23 mouse cellular contexts compared by ENCODE assay signal in genomic region chr2:103610831-103611535, GRCm38 (mm10). TPM values are rescaled to one million over a fixed set of nuclear protein-coding genes. Genes with fewer than 3 reads are reported as not detected.
A peak's percentile ranks its signal among the peaks of the same experiment; 100 is the strongest.
DNase-seq lines count a peak whose midpoint lies in the region; ATAC-seq lines count a peak whose summit lies in the region.
"Had no signal": no experiment of that assay in that cellular context is flagged by ENCODE, and none has a peak within 500 bp of the region (broad histone marks: within the 10 kb centered on the region; RNA-seq: fewer than 3 reads in every experiment).

No protein-coding gene starts in this region.

- H3K27me3 ChIP-seq in hindbrain, embryonic 13.5 days: no peaks in the 10 kb centered on the region
- H3K27me3 ChIP-seq in hindbrain, embryonic 10.5 days (ENCODE audit: insufficient read depth, poor library complexity, severe bottlenecking): no peaks in the 10 kb centered on the region
- no peaks in the 10 kb centered on the region for H3K27me3 ChIP-seq in hindbrain, embryonic 16.5 days (replicated peaks; ENCODE audit: control insufficient read depth, insufficient read depth, low read length)
- H3K27me3 ChIP-seq: embryonic facial prominence, embryonic 12.5 days; lung, embryonic 15.5 days; midbrain, embryonic 12.5 days; Patski had no signal

- no peaks in the 10 kb centered on the region for H3K9me3 ChIP-seq in hindbrain, embryonic 13.5 days
- no peaks in the 10 kb centered on the region for H3K9me3 ChIP-seq in hindbrain, embryonic 10.5 days
- H3K9me3 ChIP-seq in hindbrain, embryonic 16.5 days (ENCODE audit: control insufficient read depth, low read length): no peaks in the 10 kb centered on the region
- H3K9me3 ChIP-seq: embryonic facial prominence, embryonic 12.5 days; heart, embryonic 10.5 days; lung, embryonic 15.5 days; midbrain, embryonic 12.5 days had no signal

- peak; percentile 8 for DNase-seq in cerebellum, adult 9-11 months
- no peak for DNase-seq in cerebellum, adult 11-12 months
- DNase-seq in hindbrain, embryonic 10.5 days (ENCODE audit: low spot score): no peak
- peak; percentile 28 for DNase-seq in Muller cell, postnatal 12 days (ENCODE audit: inconsistent ontology term)
- DNase-seq in adrenal gland, adult 2 months: no peak
- no peak for DNase-seq in spleen, postnatal 36 days (ENCODE audit: low spot score in 2 of 2)
- DNase-seq: adrenal gland, postnatal 10 days; cerebellum, adult 11 months; heart, postnatal 10 days; kidney, adult 18-20 months; kidney, postnatal 10 days; right cerebral cortex, adult 18-20 months; spleen, adult 18-20 months; thymus, adult 2 months had no signal

- H3K9ac ChIP-seq in hindbrain, embryonic 13.5 days: no peak overlapping the region
- H3K9ac ChIP-seq in hindbrain, embryonic 16.5 days (ENCODE audit: low read depth, low read length): no peak overlapping the region
- H3K9ac ChIP-seq: embryonic facial prominence, embryonic 12.5 days; liver, embryonic 14.5 days; lung, embryonic 15.5 days; midbrain, embryonic 12.5 days had no signal

- peak; percentile 62 for ATAC-seq in hindbrain, embryonic 13.5 days (ENCODE audit: low FRiP score)
- peak; percentile 65; the same call in 1 of the 2 replicates for ATAC-seq in hindbrain, embryonic 16.5 days
- ATAC-seq: Patski had no signal

- H3K4me1 ChIP-seq in hindbrain, embryonic 13.5 days (replicated peaks): peaks cover 13% of the 10 kb centered on the region
- H3K4me1 ChIP-seq in hindbrain, embryonic 10.5 days (replicated peaks): peaks cover 13% of the 10 kb centered on the region
- peaks cover 8% of the 10 kb centered on the region for H3K4me1 ChIP-seq in hindbrain, embryonic 16.5 days (ENCODE audit: control insufficient read depth, insufficient read depth, low read depth, low read length)

- 46% methylated on average over 8 of the region's 8 CpGs for WGBS in hindbrain, embryonic 13.5 days
- 88% methylated on average over 8 of the region's 8 CpGs for WGBS in hindbrain, embryonic 10.5 days
- WGBS in hindbrain, embryonic 16.5 days: 48% methylated on average over 8 of the region's 8 CpGs

- H3K36me3 ChIP-seq in hindbrain, embryonic 13.5 days: no peaks in the 10 kb centered on the region
- H3K36me3 ChIP-seq in hindbrain, embryonic 10.5 days: no peaks in the 10 kb centered on the region
- H3K36me3 ChIP-seq in hindbrain, embryonic 16.5 days (ENCODE audit: control insufficient read depth, insufficient read depth, low read length): no peaks in the 10 kb centered on the region
- H3K36me3 ChIP-seq: embryonic facial prominence, embryonic 12.5 days; lung, embryonic 15.5 days; midbrain, embryonic 12.5 days had no signal

- H3K27ac ChIP-seq in hindbrain, embryonic 13.5 days: peak overlapping the region; percentile 72
- no peak overlapping the region for H3K27ac ChIP-seq in hindbrain, embryonic 10.5 days
- 0 out of 2 replicates have a peak overlapping the region, but pooled peaks have one; percentile 36 for H3K27ac ChIP-seq in hindbrain, embryonic 16.5 days (ENCODE audit: low read depth, low read length)
- H3K27ac ChIP-seq: embryonic facial prominence, embryonic 12.5 days; heart, embryonic 10.5 days; liver, embryonic 14.5 days; lung, embryonic 15.5 days; macrophage; midbrain, embryonic 12.5 days had no signal

- no peak overlapping the region for H3K4me3 ChIP-seq in hindbrain, embryonic 13.5 days
- H3K4me3 ChIP-seq in hindbrain, embryonic 10.5 days: no peak overlapping the region
- no peak overlapping the region for H3K4me3 ChIP-seq in hindbrain, embryonic 16.5 days (ENCODE audit: low read length)
- H3K4me3 ChIP-seq: embryonic facial prominence, embryonic 12.5 days; heart, embryonic 10.5 days; lung, embryonic 15.5 days; midbrain, embryonic 12.5 days had no signal

- H3K4me2 ChIP-seq in hindbrain, embryonic 13.5 days: no peak overlapping the region
- no peak overlapping the region for H3K4me2 ChIP-seq in hindbrain, embryonic 16.5 days (ENCODE audit: low read length)
- H3K4me2 ChIP-seq: embryonic facial prominence, embryonic 12.5 days; lung, embryonic 15.5 days; midbrain, embryonic 12.5 days had no signal

RNA-seq across cellular contexts. Expression of gene Abtb2, which starts 44.9 kb away (rescaled TPM):
- polyA plus RNA-seq in hindbrain, embryonic 13.5 days (2015; fragmentation: Nextera tagmentation; extraction: Ambion mirVana): 10.9 and 13.1 TPM in 2 replicates
- 13.3 and 21.3 TPM in 2 replicates for polyA plus RNA-seq in hindbrain, embryonic 10.5 days (2016; fragmentation: Nextera tagmentation; extraction: Ambion mirVana)
- 10.0 and 13.0 TPM in 2 replicates for polyA plus RNA-seq in hindbrain, embryonic 16.5 days (2015; fragmentation: Nextera tagmentation; extraction: Ambion mirVana)
- 10 to 100 TPM in 1 of 2 experiments, 1 to 10 TPM in 1; 6.3 to 36.7 TPM for total RNA-seq in adrenal gland, adult 2 months (2021)
- polyA plus RNA-seq in adrenal gland, adult 2 months (2012; rRNA removed): 46.1 and 72.3 TPM in 2 replicates

Comparison
In these comparisons a context has a peak if more than half of its experiments do, and no peak if none do; other contexts are left out.
1. DNase-seq: peak in cerebellum, adult 9-11 months (single experiment) and Muller cell, postnatal 12 days (single experiment); none in cerebellum, adult 11-12 months (single experiment), hindbrain, embryonic 10.5 days (single experiment), adrenal gland, adult 2 months (single experiment) and spleen, postnatal 36 days (0 of 2).